Mouse (Mus musculus) right cerebral cortex, postnatal 10 days (tissue): Measurements from ENCODE around the gene Rnf115.
"Not testable (repeated sequence)": the region's sequence is repeated elsewhere in the genome, so short reads cannot be mapped to it uniquely, and the experiment has no call there.

ENCODE experiments used
- DNase-seq, 2 experiments: peaks; one replicate each; pipeline ENCODE4 v3.0.0; 2021; ENCODE audit warnings: low spot score in 2 of 2

Rnf115 gene

GRCm38 (mm10) chr3:96707903-96708683 is 19.4 kb upstream of the Rnf115 start, which contains the start of gene Nudt17:
Gene Nudt17, minus strand, starts transcription at chr3:96708562.
- DNase-seq, result peak; percentile 78 to 85

DNA sequence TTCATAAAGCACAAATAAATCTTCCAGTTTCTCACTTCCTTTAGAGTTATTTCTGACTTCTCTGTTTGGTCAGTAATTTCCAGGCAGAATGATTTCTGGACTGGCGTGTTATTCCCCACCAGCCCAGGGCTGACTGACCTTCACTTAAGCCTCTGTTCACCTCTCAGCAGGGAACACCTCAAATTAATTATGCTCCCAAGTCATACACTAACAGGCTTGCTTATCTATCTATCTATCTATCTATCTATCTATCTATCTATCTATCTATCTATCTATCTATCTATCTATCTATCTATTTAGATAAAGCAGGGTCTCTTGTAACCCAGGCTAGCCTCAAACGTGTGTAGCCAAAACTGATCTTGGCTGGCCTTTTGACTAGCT is 18.8 kb upstream of the Rnf115 start:
- no peak for DNase-seq

- no peak for DNase-seq
Measured at GRCm38 (mm10) chr3:96714286-96714685, 13.2 kb upstream of the Rnf115 start.

- no peak for DNase-seq
Measured at GRCm38 (mm10) chr3:96715854-96716253, 11.6 kb upstream of the Rnf115 start.

GRCm38 (mm10) chr3:96719173-96719572 is 8.3 kb upstream of the Rnf115 start:
- DNase-seq, result peak in 1 of 2 experiments; percentile 61

GRCm38 (mm10) chr3:96727828-96728633 is 567 bp downstream of the Rnf115 start:
- DNase-seq, result no peak

GRCm38 (mm10) chr3:96728634-96729402 is 1.4 kb downstream of the Rnf115 start:
- no peak for DNase-seq

- no peak for DNase-seq
Measured at GRCm38 (mm10) chr3:96729403-96729784, 1.9 kb downstream of the Rnf115 start.

DNA sequence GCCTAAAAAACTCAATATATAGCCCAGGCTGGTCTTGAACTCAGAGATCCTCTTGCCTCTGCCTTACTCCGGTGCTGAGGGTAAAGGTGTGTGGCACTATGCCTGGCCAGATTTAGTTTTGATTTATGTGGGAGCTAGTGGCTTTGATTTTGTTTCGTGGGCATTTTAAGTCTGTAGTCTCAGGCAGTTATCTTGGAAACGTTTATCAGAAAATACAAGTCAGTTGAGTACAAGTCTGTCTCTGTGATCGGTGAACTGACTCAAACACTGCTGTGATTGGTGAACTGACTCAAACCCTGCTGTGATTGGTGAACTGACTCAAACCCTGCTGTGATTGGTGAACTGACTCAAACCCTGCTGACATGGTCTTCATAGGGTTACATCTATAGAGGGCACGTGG is 3.3 kb downstream of the Rnf115 start:
- no peak for DNase-seq

DNA sequence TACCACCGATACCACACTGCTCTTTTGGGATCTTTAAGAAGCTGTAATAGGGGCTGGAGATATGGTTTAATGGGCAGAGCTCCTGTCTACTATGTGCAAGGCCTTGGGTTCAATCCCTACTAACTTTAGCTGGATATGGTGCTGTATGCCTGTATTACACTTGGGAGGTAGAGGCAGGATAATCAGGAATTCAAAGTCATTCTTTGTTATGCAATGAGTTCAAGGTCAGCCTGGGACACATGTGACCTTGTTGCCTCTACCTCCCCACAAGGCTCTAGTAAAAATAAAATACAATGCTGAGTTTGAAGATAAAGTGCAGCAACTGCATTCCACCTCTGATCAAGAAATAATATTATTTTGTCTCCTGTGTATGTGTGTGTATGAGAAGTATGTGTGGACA is 6.5 kb downstream of the Rnf115 start:
- DNase-seq, result no peak

- DNase-seq, result no peak
Measured at GRCm38 (mm10) chr3:96735200-96735599, 7.7 kb downstream of the Rnf115 start.

GRCm38 (mm10) chr3:96737013-96737740 is 9.7 kb downstream of the Rnf115 start:
- DNase-seq, result no peak

- no peak for DNase-seq
Measured at GRCm38 (mm10) chr3:96737995-96738394, 10.5 kb downstream of the Rnf115 start.

- not testable (repeated sequence) for DNase-seq
Measured at GRCm38 (mm10) chr3:96740279-96740678, 12.8 kb downstream of the Rnf115 start.

DNA sequence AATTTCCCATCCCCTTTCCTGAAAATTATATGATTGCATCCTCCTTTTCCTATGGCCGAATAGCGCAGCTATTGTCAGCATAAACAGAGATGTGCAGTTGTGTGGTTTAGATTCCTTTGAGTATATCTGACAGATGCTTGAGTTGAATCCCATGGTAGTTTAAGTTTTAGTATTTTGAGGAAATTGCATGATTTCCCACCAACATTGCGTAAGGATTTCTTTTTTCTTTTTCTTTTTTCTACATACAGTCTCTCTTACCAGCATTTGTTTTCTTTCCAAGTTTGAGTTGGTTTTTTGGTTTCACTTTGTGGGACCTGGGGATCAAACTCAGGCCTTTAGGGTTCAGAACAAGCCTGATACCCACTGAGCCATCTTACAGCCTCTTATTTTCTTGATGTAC is 16.9 kb downstream of the Rnf115 start:
- no peak for DNase-seq

DNA sequence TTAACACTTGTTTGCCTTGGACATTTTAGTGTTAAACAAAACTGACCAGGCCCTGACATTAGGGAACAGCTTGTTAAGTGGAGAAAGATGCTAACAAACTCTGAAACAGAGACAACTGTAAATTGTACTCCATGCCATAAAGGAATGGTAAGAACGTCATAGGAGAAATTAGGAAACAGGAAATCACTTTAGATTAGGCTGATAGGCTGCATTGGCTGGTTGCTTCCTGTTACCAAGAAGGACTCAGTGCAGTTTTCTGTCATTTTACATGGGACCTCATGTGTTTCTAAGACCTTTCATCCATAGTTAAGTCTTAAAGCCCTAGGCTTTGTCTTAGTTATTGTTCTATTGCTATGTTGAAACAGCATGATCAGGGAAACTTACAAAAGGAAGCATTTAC is 19.4 kb downstream of the Rnf115 start:
- no peak for DNase-seq

- DNase-seq, result no peak
Measured at GRCm38 (mm10) chr3:96755935-96756334, 28.5 kb downstream of the Rnf115 start.

DNA sequence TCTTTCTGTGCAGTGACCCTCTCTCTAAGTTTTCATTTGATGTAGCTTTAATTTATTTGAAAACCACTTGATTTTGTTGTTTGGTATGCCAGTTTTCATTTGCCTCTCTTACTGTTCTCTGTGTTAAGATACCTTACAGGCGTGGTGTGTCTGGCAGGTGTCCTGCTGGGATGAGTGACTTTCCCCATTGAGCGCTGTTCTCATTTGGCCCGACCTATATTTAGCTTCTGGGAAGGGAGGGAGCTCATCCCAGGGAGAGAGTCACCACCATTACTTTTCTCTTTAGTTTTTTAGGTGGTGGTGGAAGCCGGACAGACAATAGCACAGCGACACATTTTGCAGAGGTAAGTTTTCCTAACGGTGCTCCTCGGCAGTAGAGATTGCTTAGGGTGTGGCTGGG is 30.2 kb downstream of the Rnf115 start:
- DNase-seq, result no peak

DNA sequence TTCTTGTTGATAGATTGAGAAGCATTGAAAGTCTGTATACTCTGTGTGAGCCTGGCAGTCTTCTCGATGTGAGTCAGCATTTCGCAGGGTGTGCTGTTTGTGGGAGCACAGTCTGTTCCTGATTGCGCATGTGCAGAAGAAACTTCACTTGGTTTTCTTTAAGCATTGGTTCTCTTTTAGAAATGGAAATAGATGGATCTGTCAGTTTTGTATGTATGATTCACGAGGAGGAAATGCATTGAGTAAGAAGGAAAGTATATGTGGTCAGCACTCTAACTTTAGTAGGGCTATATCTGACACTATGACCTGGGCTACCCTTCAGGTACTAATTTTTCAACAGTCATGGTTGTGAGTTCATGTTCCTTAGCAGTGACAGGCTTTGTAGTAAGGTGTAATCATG is 32.2 kb downstream of the Rnf115 start:
- no peak for DNase-seq

GRCm38 (mm10) chr3:96764528-96764927 is 37.1 kb downstream of the Rnf115 start:
- DNase-seq, result no peak

DNA sequence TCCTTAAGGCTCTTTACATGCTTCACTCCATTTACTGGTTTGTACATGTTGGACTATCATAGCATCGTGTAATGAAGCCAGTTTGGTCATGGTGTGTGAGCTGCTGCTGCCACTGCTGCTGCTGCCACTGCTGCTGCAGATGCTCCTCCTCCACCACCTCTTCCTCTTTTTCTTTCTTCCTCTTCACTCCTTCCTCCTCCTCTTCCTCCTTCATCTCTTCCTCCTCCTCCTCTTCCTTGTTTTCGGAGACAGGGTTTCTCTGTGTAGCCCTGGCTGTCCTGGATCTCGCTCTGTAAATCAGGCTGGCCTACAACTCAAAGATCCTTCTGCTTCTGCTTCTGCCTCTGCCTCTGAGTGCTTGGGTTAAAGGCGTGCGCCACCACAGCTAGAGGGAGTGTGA is 42.5 kb downstream of the Rnf115 start:
- no peak for DNase-seq

DNA sequence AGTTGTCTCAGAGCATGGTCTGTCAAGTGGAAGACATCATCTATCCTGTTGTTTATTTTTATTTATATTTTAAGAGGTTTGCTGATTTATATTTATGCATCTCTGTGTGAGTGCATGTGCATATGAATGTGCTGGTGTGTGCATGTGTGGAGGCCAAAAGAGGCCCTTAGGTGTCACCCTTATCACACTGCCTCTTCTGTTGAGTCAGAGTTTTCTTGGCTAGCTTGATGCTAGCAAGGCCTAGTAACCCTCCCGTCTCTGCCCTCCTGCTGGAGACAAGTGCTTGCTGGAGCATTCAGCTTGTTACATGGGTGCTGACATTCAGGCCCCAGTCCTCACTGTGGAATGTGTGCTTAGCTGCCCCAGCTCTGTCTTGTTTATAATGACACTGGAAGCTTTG is 45.5 kb downstream of the Rnf115 start:
- DNase-seq, result no peak
